Mouse (Mus musculus): ENCODE data around the gene Cox4i2. TPM values are rescaled to one million over a fixed set of nuclear protein-coding genes. Genes with fewer than 3 reads are reported as not detected.

Cox4i2 gene
- polyA plus RNA-seq, 1 experiment from 2014 or later: 4.4 TPM

DNA sequence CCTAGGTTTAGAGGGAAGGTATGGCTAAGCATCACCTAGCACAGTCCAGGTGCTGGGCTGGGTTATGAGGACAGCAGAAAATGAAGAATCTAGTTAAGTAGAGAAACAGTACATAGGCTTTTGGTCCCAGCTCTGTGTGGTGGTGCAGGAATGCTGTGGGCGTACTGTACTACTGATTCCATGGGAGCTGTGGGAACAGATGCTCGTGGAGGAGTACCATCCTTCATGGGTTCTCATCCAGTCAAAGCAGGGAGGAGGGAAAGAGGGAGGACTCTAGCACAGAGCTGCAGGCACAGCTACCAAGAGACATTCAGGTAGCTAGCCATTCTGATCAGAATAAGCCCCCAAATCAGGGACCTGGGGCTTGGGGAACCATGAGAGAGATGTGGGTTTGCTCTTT lies 22.5 kb downstream of the Cox4i2 start:
- H3K27ac ChIP-seq (replicated peaks): no peak overlapping the region
- WGBS: 79% methylated on average over 2 of the region's 2 CpGs
- peaks cover 13% of the 10 kb centered on the region for H3K36me3 ChIP-seq
- no peak overlapping the region for H3K9ac ChIP-seq (replicated peaks)
- no peaks in the 10 kb centered on the region for H3K9me3 ChIP-seq
- ATAC-seq (replicated peaks): no peak
- no peaks in the 10 kb centered on the region for H3K27me3 ChIP-seq
- H3K4me3 ChIP-seq: no peak overlapping the region
- H3K4me1 ChIP-seq: 0 out of 2 replicates have a peak, but pooled peaks cover 4% of the 10 kb centered on the region
- H3K4me2 ChIP-seq (replicated peaks): no peak overlapping the region

DNA sequence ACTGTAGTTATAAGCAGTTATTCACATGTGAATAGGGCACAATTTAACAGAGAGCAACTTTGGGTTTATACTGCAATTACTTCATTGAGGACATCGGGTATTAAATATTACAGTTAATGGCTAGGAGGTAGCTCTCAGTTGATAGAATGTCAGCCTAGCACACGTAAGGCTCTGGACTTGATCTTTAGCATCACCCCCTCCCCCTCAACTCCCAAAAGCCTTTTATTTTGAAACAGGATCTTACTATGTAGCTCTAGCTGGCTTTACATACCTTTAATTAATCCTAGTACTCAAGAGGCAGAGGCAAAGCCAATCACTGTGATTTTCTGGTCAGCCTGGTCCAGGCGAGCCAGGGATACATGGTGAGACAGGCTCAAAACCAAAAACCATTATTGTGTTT lies 23.1 kb downstream of the Cox4i2 start:
- H3K4me1 ChIP-seq: 0 out of 2 replicates have a peak, but pooled peaks cover 4% of the 10 kb centered on the region
- no peak overlapping the region for H3K9ac ChIP-seq (replicated peaks)
- WGBS: 91% methylated on average over 3 of the region's 3 CpGs
- H3K4me3 ChIP-seq: no peak overlapping the region
- H3K27me3 ChIP-seq: no peaks in the 10 kb centered on the region
- H3K27ac ChIP-seq (replicated peaks): no peak overlapping the region
- H3K36me3 ChIP-seq: peaks cover 19% of the 10 kb centered on the region
- H3K9me3 ChIP-seq: no peaks in the 10 kb centered on the region
- no peak overlapping the region for H3K4me2 ChIP-seq (replicated peaks)
- ATAC-seq (replicated peaks): no peak

GRCm38 (mm10) chr2:152780466-152780865 lies 26.5 kb downstream of the Cox4i2 start:
- Histone ChIP-seq H3K36me3 (peaks cover 19% of the 10 kb centered on the region), H3K4me2 (replicated peaks) (no peak overlapping the region), H3K9me3 (no peaks in the 10 kb centered on the region), H3K4me1 (0 out of 2 replicates have a peak, but pooled peaks cover 4% of the 10 kb centered on the region), H3K27ac (replicated peaks) (no peak overlapping the region), H3K9ac (replicated peaks) (no peak overlapping the region), H3K27me3 (no peaks in the 10 kb centered on the region), H3K4me3 (no peak overlapping the region)
- ATAC-seq (replicated peaks): no peak
- WGBS: 96% methylated on average over 2 of the region's 2 CpGs

- Histone ChIP-seq H3K9me3 (no peaks in the 10 kb centered on the region), H3K27ac (replicated peaks) (no peak overlapping the region), H3K36me3 (peaks cover 19% of the 10 kb centered on the region), H3K4me3 (no peak overlapping the region), H3K4me2 (replicated peaks) (no peak overlapping the region), H3K4me1 (0 out of 2 replicates have a peak, but pooled peaks cover 3% of the 10 kb centered on the region), H3K27me3 (no peaks in the 10 kb centered on the region), H3K9ac (replicated peaks) (no peak overlapping the region)
- ATAC-seq (replicated peaks): no peak; the same call in 1 of the 2 replicates
- WGBS: 85% methylated on average over 3 of the region's 3 CpGs
These were observed 27.2 kb downstream of the Cox4i2 start for GRCm38 (mm10) chr2:152781031-152781711.

- ATAC-seq (replicated peaks): no peak
- no peaks in the 10 kb centered on the region for H3K9me3 ChIP-seq
- 83% methylated on average over 5 of the region's 5 CpGs for WGBS
- no peaks in the 10 kb centered on the region for H3K27me3 ChIP-seq
- H3K4me2 ChIP-seq (replicated peaks): no peak overlapping the region
- peaks cover 19% of the 10 kb centered on the region for H3K36me3 ChIP-seq
- H3K4me3 ChIP-seq: no peak overlapping the region
- no peak overlapping the region for H3K27ac ChIP-seq (replicated peaks)
- no peak overlapping the region for H3K9ac ChIP-seq (replicated peaks)
- H3K4me1 ChIP-seq: no peaks in the 10 kb centered on the region
These were observed 28.7 kb downstream of the Cox4i2 start for GRCm38 (mm10) chr2:152782656-152783055.

GRCm38 (mm10) chr2:152783241-152783640 lies 29.3 kb downstream of the Cox4i2 start:
- no peak for ATAC-seq (replicated peaks)
- Histone ChIP-seq H3K27ac (replicated peaks) (no peak overlapping the region), H3K4me2 (replicated peaks) (no peak overlapping the region), H3K27me3 (no peaks in the 10 kb centered on the region), H3K36me3 (peaks cover 19% of the 10 kb centered on the region), H3K9ac (replicated peaks) (no peak overlapping the region), H3K9me3 (no peaks in the 10 kb centered on the region), H3K4me3 (no peak overlapping the region), H3K4me1 (no peaks in the 10 kb centered on the region)
- 91% methylated on average over 5 of the region's 5 CpGs for WGBS

GRCm38 (mm10) chr2:152784640-152785039 lies 30.7 kb downstream of the Cox4i2 start:
- Histone ChIP-seq H3K4me1 (no peaks in the 10 kb centered on the region), H3K4me2 (replicated peaks) (no peak overlapping the region), H3K9me3 (no peaks in the 10 kb centered on the region), H3K9ac (replicated peaks) (no peak overlapping the region), H3K4me3 (no peak overlapping the region), H3K36me3 (peaks cover 19% of the 10 kb centered on the region), H3K27ac (replicated peaks) (no peak overlapping the region), H3K27me3 (no peaks in the 10 kb centered on the region)
- 94% methylated on average over 8 of the region's 8 CpGs for WGBS
- no peak for ATAC-seq (replicated peaks)

- Histone ChIP-seq H3K9ac (replicated peaks) (no peak overlapping the region), H3K36me3 (peaks cover 12% of the 10 kb centered on the region), H3K4me3 (no peak overlapping the region), H3K27me3 (no peaks in the 10 kb centered on the region), H3K9me3 (no peaks in the 10 kb centered on the region), H3K4me1 (no peaks in the 10 kb centered on the region), H3K4me2 (replicated peaks) (no peak overlapping the region), H3K27ac (replicated peaks) (no peak overlapping the region)
- 73% methylated on average over 18 of the region's 18 CpGs for WGBS
- ATAC-seq (replicated peaks): no peak
These were observed 31.7 kb downstream of the Cox4i2 start for GRCm38 (mm10) chr2:152785446-152786350.

- Histone ChIP-seq H3K4me3 (no peak overlapping the region), H3K4me1 (no peaks in the 10 kb centered on the region), H3K9me3 (no peaks in the 10 kb centered on the region), H3K27ac (replicated peaks) (no peak overlapping the region), H3K27me3 (no peaks in the 10 kb centered on the region), H3K4me2 (replicated peaks) (no peak overlapping the region), H3K9ac (replicated peaks) (no peak overlapping the region), H3K36me3 (no peaks in the 10 kb centered on the region)
- ATAC-seq (replicated peaks): no peak
- WGBS: 94% methylated on average over 2 of the region's 2 CpGs
These were observed 33.2 kb downstream of the Cox4i2 start for GRCm38 (mm10) chr2:152787136-152787535.

DNA sequence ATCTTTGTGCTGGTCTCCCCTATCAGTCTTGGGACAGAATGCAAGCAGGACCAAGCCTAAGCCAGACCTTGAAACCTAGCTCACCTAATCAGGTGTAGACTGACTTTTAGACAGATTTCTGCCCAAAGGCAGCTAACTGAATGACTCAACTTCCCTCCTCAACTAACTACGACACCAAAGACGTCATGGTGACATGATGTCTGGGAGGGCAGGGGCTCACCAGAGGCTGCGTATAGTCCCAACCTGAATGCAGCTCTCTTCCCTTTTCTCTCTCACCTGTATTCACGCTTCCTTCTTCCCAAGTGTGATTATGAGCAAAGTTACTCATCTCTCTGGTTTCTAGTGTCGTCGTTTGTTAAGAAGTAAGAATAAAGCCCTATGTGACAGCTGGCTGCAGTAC lies 33.6 kb downstream of the Cox4i2 start:
- Histone ChIP-seq H3K4me1 (no peaks in the 10 kb centered on the region), H3K9ac (replicated peaks) (no peak overlapping the region), H3K27me3 (no peaks in the 10 kb centered on the region), H3K9me3 (no peaks in the 10 kb centered on the region), H3K4me3 (no peak overlapping the region), H3K27ac (replicated peaks) (no peak overlapping the region), H3K4me2 (replicated peaks) (no peak overlapping the region), H3K36me3 (no peaks in the 10 kb centered on the region)
- no peak for ATAC-seq (replicated peaks)
- WGBS: 96% methylated on average over 6 of the region's 6 CpGs

DNA sequence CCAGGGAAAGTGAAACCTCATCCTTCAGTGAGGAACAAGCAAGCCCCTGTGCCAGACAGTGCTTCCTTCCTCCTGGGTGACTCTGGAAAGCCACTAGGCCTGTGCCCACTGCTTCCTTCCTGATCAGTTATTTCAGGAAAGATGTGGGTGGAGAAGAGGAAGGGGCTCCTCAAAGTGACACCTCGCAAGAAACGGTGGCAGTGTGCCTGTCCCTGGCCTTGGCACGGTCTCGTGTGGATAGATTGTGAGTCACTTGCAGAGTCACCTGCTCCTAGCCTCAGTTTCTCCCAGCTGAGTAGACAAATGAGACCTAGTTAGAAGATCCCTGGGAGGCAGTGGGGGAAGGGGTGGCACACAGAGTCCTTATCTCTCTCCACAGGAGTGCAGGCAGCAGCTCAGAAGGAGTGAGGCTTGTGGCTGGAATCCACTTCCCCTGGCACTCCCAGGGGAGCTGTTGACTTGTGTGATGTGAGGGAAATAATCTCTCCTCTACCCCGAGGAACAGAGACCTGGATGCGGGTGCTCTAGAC lies 35.0 kb downstream of the Cox4i2 start:
- Histone ChIP-seq H3K4me2 (replicated peaks) (no peak overlapping the region), H3K27ac (replicated peaks) (no peak overlapping the region), H3K4me1 (peaks cover under 1% of the 10 kb centered on the region; the same call in 1 of the 2 replicates), H3K9ac (replicated peaks) (no peak overlapping the region), H3K36me3 (no peaks in the 10 kb centered on the region), H3K27me3 (no peaks in the 10 kb centered on the region), H3K9me3 (no peaks in the 10 kb centered on the region), H3K4me3 (no peak overlapping the region)
- no peak for ATAC-seq (replicated peaks)
- 77% methylated on average over 6 of the region's 6 CpGs for WGBS

DNA sequence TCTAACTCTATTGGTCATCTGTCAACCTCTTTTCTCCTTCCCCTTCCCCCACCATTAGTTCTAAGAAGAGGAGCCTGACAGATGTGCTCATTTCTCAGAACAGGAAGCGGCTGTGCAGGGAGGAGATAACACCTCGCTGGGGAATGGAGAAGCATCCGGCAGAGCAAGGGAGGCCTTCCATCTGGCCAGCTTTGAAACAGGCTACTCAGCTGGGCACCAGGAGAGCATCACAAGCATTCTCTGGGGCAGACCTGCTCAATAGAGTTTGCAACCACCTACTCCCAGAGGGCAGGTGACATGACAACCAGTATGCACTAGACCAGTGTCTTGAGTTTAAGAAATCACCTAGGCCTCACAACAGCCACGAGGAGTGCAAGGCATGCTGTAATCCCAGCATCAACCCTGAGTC lies 35.6 kb downstream of the Cox4i2 start:
- H3K4me1 ChIP-seq: peaks cover 3% of the 10 kb centered on the region; the same call in 1 of the 2 replicates
- H3K4me2 ChIP-seq (replicated peaks): no peak overlapping the region
- H3K4me3 ChIP-seq: no peak overlapping the region
- no peak overlapping the region for H3K27ac ChIP-seq (replicated peaks)
- no peak for ATAC-seq (replicated peaks)
- no peaks in the 10 kb centered on the region for H3K36me3 ChIP-seq
- H3K27me3 ChIP-seq: no peaks in the 10 kb centered on the region
- WGBS: 74% methylated on average over 4 of the region's 4 CpGs
- no peaks in the 10 kb centered on the region for H3K9me3 ChIP-seq
- no peak overlapping the region for H3K9ac ChIP-seq (replicated peaks)
